Mouse (Mus musculus) olfactory bulb, adult 2 months (tissue): ENCODE results near the gene Pax8.

ENCODE experiments used
- CTCF ChIP-seq: fragments of 200-500 bp; IDR thresholded peaks from 2 replicates; pipeline ENCODE4 v1.5.1; 2012; ENCODE audit warnings: low read depth, mild to moderate bottlenecking, low read length, moderate library complexity; ENCODE audit not compliant: insufficient read depth
- POLR2A ChIP-seq: fragments of 200-500 bp; IDR thresholded peaks from 2 replicates; pipeline ENCODE4 v1.6.1; 2012; ENCODE audit warnings: mild to moderate bottlenecking, low read depth, low read length, moderate library complexity; ENCODE audit not compliant: insufficient read depth

GRCm38 (mm10) chr2:24427866-24428675 lies 47.3 kb downstream of the Pax8 start:
- TF ChIP-seq CTCF (no peak), POLR2A (no peak)
